Mouse (Mus musculus): ENCODE data around the gene Nln. TPM values are rescaled to one million over a fixed set of nuclear protein-coding genes. Genes with fewer than 3 reads are reported as not detected.

The Nln gene
- polyA plus RNA-seq, 1 experiment from 2014 or later, result 66.4 TPM

GRCm38 (mm10) chr13:104031821-104032331, 77.5 kb downstream of the Nln start:
- peak; percentile 60 for ATAC-seq
- 37% methylated on average over 12 of the region's 12 CpGs for WGBS
- H3K4me2 ChIP-seq (ENCODE audit: low read length), result no peak overlapping the region
- H3K9ac ChIP-seq (ENCODE audit: low read depth, low read length), result no peak overlapping the region
- H3K4me3 ChIP-seq (ENCODE audit: low read length), result no peak overlapping the region
- peaks cover 8% of the 10 kb centered on the region; the same call in 1 of the 2 replicates for H3K36me3 ChIP-seq (ENCODE audit: control insufficient read depth, insufficient read depth, low read length)
- no peaks in the 10 kb centered on the region for H3K9me3 ChIP-seq (ENCODE audit: control insufficient read depth, low read length)
- no peak overlapping the region for H3K27ac ChIP-seq (ENCODE audit: low read depth, low read length)
- H3K4me1 ChIP-seq (ENCODE audit: control insufficient read depth, insufficient read depth, low read depth, low read length), result peaks cover 6% of the 10 kb centered on the region; the same call in 1 of the 2 replicates
- H3K27me3 ChIP-seq (replicated peaks; ENCODE audit: control insufficient read depth, insufficient read depth, low read length), result no peaks in the 10 kb centered on the region

DNA sequence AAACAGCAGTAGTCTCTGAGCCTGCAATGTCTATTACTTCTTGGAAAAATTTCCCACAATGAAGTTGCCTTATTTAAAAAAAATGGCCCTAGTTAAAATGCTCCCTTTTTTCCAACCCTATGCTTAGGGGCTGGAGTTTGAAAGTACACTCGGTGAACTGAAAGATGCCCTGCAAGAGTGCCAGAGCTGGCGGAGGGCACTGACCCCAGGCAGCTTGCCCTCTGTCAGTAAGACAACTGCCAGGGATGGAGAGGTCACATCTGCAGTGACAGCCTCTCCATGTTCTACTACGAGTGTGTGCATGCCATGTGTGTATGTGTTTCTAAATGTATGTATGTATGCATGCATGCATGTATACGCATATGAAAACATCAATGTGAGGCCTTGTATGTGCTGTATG, 78.5 kb downstream of the Nln start:
- Histone ChIP-seq H3K27ac (ENCODE audit: low read depth, low read length) (no peak overlapping the region), H3K4me3 (ENCODE audit: low read length) (no peak overlapping the region), H3K4me2 (ENCODE audit: low read length) (no peak overlapping the region), H3K9ac (ENCODE audit: low read depth, low read length) (no peak overlapping the region), H3K36me3 (ENCODE audit: control insufficient read depth, insufficient read depth, low read length) (peaks cover 8% of the 10 kb centered on the region; the same call in 1 of the 2 replicates), H3K9me3 (ENCODE audit: control insufficient read depth, low read length) (no peaks in the 10 kb centered on the region), H3K4me1 (ENCODE audit: control insufficient read depth, insufficient read depth, low read depth, low read length) (peaks cover 6% of the 10 kb centered on the region; the same call in 1 of the 2 replicates), H3K27me3 (replicated peaks; ENCODE audit: control insufficient read depth, insufficient read depth, low read length) (no peaks in the 10 kb centered on the region)
- no peak for ATAC-seq
- WGBS, result 86% methylated on average over 4 of the region's 4 CpGs

DNA sequence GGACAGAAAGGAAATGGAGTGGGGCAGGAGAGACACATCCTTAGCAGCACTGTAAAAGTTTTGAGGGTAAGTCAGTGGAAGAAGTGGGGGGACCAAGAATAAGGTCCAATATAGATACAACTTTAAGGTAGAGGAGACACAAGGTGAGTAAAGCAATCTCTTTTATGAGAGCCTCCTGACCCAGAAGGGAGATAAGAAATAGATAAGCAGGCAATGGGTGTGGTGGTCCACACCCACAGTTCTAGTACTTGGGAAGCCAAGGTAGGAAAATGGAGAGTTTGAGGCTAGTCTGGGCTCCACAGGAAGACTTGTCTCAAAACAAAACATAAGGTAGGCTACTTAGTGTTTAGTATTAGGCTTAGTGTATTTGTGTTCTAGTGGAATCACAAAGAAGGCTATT, 79.9 kb downstream of the Nln start:
- Histone ChIP-seq H3K9ac (ENCODE audit: low read depth, low read length) (no peak overlapping the region), H3K4me1 (ENCODE audit: control insufficient read depth, insufficient read depth, low read depth, low read length) (peaks cover 8% of the 10 kb centered on the region), H3K36me3 (ENCODE audit: control insufficient read depth, insufficient read depth, low read length) (peaks cover 8% of the 10 kb centered on the region; the same call in 1 of the 2 replicates), H3K27ac (ENCODE audit: low read depth, low read length) (no peak overlapping the region), H3K4me3 (ENCODE audit: low read length) (no peak overlapping the region), H3K4me2 (ENCODE audit: low read length) (no peak overlapping the region), H3K27me3 (replicated peaks; ENCODE audit: control insufficient read depth, insufficient read depth, low read length) (no peaks in the 10 kb centered on the region), H3K9me3 (ENCODE audit: control insufficient read depth, low read length) (no peaks in the 10 kb centered on the region)
- no peak for ATAC-seq

DNA sequence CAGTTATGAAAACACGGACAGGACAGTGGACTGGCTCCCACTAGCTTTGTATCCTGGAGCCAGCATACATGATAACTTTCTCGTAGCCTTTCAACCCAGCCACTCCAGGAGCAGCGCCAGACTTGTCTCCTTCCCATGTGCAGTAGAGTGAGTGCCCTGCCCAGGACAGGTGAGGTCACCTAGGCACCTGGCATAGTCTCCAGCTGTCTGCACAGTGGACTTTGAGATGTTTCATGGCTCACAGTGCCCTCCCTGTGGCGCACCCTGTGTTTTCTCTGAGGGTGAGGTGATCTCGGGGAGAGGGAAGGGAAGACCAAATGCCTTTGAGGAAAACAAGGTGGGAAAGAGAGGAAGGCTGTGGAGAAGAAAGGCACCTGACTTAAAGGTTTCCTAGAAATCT, 80.3 kb downstream of the Nln start:
- H3K9me3 ChIP-seq (ENCODE audit: control insufficient read depth, low read length), result no peaks in the 10 kb centered on the region
- no peak for ATAC-seq
- WGBS, result 90% methylated on average over 5 of the region's 5 CpGs
- H3K4me2 ChIP-seq (ENCODE audit: low read length), result no peak overlapping the region
- H3K4me3 ChIP-seq (ENCODE audit: low read length), result no peak overlapping the region
- no peak overlapping the region for H3K9ac ChIP-seq (ENCODE audit: low read depth, low read length)
- H3K36me3 ChIP-seq (ENCODE audit: control insufficient read depth, insufficient read depth, low read length), result peaks cover 8% of the 10 kb centered on the region; the same call in 1 of the 2 replicates
- H3K27me3 ChIP-seq (replicated peaks; ENCODE audit: control insufficient read depth, insufficient read depth, low read length), result no peaks in the 10 kb centered on the region
- H3K4me1 ChIP-seq (ENCODE audit: control insufficient read depth, insufficient read depth, low read depth, low read length), result peaks cover 8% of the 10 kb centered on the region
- H3K27ac ChIP-seq (ENCODE audit: low read depth, low read length), result no peak overlapping the region

DNA sequence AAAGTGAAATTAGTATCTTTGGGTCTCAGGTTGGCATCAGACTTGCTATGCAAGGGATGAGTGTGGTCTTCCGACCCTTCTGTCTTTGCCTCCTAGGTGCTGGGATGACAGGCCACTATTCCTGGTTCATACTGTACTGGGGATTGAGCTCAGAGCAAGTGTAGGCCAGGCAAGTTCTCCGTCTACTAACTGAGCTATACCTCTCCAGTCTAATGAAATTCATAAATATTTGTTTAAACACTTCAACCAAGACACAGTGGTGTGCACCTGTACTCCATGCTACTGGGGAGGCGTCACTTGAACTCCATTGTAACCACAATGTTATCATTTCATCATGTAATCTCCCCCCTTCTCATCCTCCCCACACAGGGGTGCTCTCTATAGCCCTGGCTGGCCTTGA, 82.9 kb downstream of the Nln start:
- Histone ChIP-seq H3K9me3 (ENCODE audit: control insufficient read depth, low read length) (no peaks in the 10 kb centered on the region), H3K27me3 (replicated peaks; ENCODE audit: control insufficient read depth, insufficient read depth, low read length) (no peaks in the 10 kb centered on the region), H3K36me3 (ENCODE audit: control insufficient read depth, insufficient read depth, low read length) (peaks cover 6% of the 10 kb centered on the region; the same call in 1 of the 2 replicates), H3K9ac (ENCODE audit: low read depth, low read length) (no peak overlapping the region; the same call in 1 of the 2 replicates), H3K4me3 (ENCODE audit: low read length) (no peak overlapping the region), H3K27ac (ENCODE audit: low read depth, low read length) (no peak overlapping the region), H3K4me1 (ENCODE audit: control insufficient read depth, insufficient read depth, low read depth, low read length) (peaks cover 3% of the 10 kb centered on the region; the same call in 1 of the 2 replicates), H3K4me2 (ENCODE audit: low read length) (no peak overlapping the region)
- 97% methylated on average over 3 of the region's 3 CpGs for WGBS
- no peak for ATAC-seq

DNA sequence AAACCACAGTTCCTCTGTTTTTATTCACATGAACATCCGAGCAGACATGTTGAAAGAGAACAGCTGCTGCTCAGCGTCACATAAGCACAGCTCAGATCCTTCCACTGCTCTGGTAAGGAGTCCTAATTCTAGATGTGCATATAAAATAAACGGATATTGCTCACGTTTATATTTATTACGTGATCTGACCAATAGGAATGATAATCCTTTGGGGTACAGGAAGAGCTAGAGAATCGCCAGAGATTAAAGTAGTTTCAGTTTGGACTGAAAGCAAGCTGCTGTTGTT, 83.8 kb downstream of the Nln start:
- Histone ChIP-seq H3K9me3 (ENCODE audit: control insufficient read depth, low read length) (no peaks in the 10 kb centered on the region), H3K4me3 (ENCODE audit: low read length) (no peak overlapping the region), H3K9ac (ENCODE audit: low read depth, low read length) (no peak overlapping the region), H3K36me3 (ENCODE audit: control insufficient read depth, insufficient read depth, low read length) (peaks cover 9% of the 10 kb centered on the region), H3K4me1 (ENCODE audit: control insufficient read depth, insufficient read depth, low read depth, low read length) (peaks cover 3% of the 10 kb centered on the region; the same call in 1 of the 2 replicates), H3K4me2 (ENCODE audit: low read length) (no peak overlapping the region), H3K27ac (ENCODE audit: low read depth, low read length) (no peak overlapping the region; the same call in 1 of the 2 replicates), H3K27me3 (replicated peaks; ENCODE audit: control insufficient read depth, insufficient read depth, low read length) (no peaks in the 10 kb centered on the region)
- whole genome bisulfite sequencing, result 75% methylated on average over 6 of the region's 6 CpGs
- no peak for ATAC-seq

DNA sequence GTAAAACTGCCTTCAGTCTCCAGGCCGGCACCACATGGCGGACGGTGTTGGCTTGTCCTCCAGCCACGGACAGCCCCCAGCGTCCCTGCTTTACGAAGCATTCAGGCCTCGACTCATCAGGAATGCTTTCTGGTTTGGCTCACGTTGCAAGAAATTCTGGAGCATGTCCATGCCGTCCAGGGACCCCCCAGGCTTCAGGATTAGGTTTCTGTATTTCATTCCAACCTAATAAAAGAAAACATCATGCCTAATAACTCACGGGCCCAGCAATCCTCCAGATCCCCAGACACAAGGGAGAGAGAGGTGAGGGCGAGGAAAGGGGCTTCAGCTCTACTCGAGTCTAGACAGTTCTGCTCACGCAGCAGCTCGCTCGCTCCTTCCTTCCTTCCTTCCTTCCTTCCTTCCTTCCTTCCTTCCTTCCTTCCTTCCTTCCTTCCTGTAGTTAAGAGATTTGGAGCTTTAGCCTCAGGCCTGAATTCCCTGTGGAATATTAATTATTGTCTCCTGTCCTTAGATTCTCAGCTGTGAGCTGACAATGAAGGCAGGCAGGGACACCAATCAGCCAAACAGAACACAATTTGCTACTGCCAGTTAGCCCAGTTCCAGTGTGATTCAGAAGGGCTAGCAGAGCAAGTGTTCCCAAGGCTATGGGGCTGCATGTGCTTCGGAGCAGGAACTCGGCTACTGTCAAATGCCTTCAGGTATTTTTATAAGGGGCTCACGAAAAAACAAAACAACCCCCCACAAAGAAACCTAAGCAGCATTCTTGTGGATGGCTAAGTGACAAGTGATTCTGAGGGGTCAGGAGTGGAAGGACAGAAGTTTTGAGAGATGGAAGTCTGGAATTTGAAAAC, 84.3 kb downstream of the Nln start:
- peaks cover 3% of the 10 kb centered on the region; the same call in 1 of the 2 replicates for H3K4me1 ChIP-seq (ENCODE audit: control insufficient read depth, insufficient read depth, low read depth, low read length)
- no peak overlapping the region for H3K4me2 ChIP-seq (ENCODE audit: low read length)
- ATAC-seq, result peak; percentile 64
- peak overlapping the region; percentile 39; the same call in 1 of the 2 replicates for H3K27ac ChIP-seq (ENCODE audit: low read depth, low read length)
- WGBS, result 38% methylated on average over 18 of the region's 18 CpGs
- H3K36me3 ChIP-seq (ENCODE audit: control insufficient read depth, insufficient read depth, low read length), result peaks cover 9% of the 10 kb centered on the region
- no peak overlapping the region for H3K9ac ChIP-seq (ENCODE audit: low read depth, low read length)
- H3K9me3 ChIP-seq (ENCODE audit: control insufficient read depth, low read length), result no peaks in the 10 kb centered on the region
- H3K27me3 ChIP-seq (replicated peaks; ENCODE audit: control insufficient read depth, insufficient read depth, low read length), result no peaks in the 10 kb centered on the region
- H3K4me3 ChIP-seq (ENCODE audit: low read length), result no peak overlapping the region

DNA sequence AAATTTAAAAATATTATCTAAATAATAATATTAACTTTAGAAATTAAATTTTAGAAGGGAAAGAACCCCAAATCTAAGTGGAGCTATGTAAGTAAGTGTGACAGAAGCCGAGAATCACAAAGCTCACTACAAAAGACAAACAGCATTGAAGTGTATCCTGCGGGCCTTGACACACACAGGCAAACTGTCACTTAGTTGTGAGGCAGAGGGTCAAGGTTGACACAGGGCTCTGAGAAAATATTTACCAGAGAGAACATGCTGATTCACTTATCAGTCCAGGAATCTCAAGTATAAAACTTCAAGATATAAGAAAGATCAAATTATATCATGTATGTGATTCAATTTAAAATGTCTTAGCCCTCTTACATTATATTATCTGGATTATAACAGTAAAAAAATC, 85.1 kb downstream of the Nln start:
- H3K27me3 ChIP-seq (replicated peaks; ENCODE audit: control insufficient read depth, insufficient read depth, low read length), result no peaks in the 10 kb centered on the region
- 79% methylated on average over 2 of the region's 2 CpGs for WGBS
- no peak overlapping the region for H3K4me3 ChIP-seq (ENCODE audit: low read length)
- no peak overlapping the region for H3K9ac ChIP-seq (ENCODE audit: low read depth, low read length)
- peaks cover 3% of the 10 kb centered on the region; the same call in 1 of the 2 replicates for H3K4me1 ChIP-seq (ENCODE audit: control insufficient read depth, insufficient read depth, low read depth, low read length)
- H3K36me3 ChIP-seq (ENCODE audit: control insufficient read depth, insufficient read depth, low read length), result peaks cover 9% of the 10 kb centered on the region
- no peak overlapping the region for H3K27ac ChIP-seq (ENCODE audit: low read depth, low read length)
- no peak for ATAC-seq
- H3K9me3 ChIP-seq (ENCODE audit: control insufficient read depth, low read length), result no peaks in the 10 kb centered on the region
- no peak overlapping the region for H3K4me2 ChIP-seq (ENCODE audit: low read length)

DNA sequence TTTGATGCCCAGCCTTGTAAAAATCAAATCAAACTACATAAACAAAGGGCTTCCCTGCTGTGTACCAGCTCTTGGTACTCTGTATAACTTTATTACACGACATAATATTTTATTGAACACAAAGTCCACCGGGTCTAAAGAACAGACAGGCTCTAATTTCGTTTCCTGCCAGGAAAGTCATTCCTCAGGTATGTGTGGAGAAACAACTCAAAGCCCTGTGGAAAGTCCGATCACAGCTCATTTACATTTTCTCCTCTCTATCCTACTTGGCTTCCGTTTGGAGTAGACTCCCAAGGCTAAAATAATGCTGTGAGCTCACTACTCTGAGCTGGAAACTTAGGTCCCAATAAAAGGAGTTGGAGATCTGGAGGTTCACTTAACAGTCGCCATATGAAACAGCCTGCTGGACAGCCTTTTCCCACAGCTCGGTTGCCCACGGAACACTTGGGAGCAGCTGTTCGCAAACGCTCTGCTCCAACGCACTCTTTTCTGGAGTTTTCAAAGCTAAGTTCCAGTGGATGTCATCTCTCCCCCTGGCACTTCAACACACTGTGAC, 86.0 kb downstream of the Nln start:
- Histone ChIP-seq H3K9me3 (ENCODE audit: control insufficient read depth, low read length) (no peaks in the 10 kb centered on the region), H3K4me2 (ENCODE audit: low read length) (no peak overlapping the region), H3K36me3 (ENCODE audit: control insufficient read depth, insufficient read depth, low read length) (peaks cover 9% of the 10 kb centered on the region), H3K4me3 (ENCODE audit: low read length) (no peak overlapping the region), H3K9ac (ENCODE audit: low read depth, low read length) (no peak overlapping the region), H3K4me1 (ENCODE audit: control insufficient read depth, insufficient read depth, low read depth, low read length) (peaks cover 3% of the 10 kb centered on the region; the same call in 1 of the 2 replicates), H3K27me3 (replicated peaks; ENCODE audit: control insufficient read depth, insufficient read depth, low read length) (no peaks in the 10 kb centered on the region), H3K27ac (ENCODE audit: low read depth, low read length) (no peak overlapping the region)
- WGBS, result 58% methylated on average over 11 of the region's 11 CpGs
- ATAC-seq, result no peak
